8 mouse cellular contexts compared by ENCODE assay signal in the genomic region with DNA sequence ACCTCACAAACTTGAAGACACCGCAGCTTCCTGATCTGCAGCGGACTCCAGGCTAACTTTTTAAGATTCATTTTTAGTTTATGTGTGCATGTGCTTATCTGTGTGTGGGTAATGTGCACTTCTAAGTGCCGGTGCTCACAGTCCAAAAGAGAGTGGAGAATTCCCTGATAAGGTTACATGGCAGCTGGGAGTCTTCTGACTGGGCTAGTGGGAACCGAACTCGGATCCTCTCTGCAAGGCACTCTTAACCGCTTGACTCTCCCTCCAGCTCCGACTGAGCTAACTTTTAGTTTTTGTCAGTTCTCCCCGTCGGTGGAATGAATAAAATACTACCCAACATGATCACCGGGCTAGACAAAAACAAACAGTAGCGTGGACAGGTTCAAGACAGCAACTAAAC. TPM values are rescaled to one million over a fixed set of nuclear protein-coding genes. Genes with fewer than 3 reads are reported as not detected.
DNase-seq lines count a peak whose midpoint lies in the region; ATAC-seq and TF ChIP-seq lines count a peak whose summit lies in the region.

No protein-coding gene starts in this region.

- peak overlapping the region; percentile 81 for H3K4me2 ChIP-seq in intestine, embryonic 16.5 days (ENCODE audit: low read depth, low read length)
- peak overlapping the region; percentile 84 for H3K4me2 ChIP-seq in midbrain, embryonic 14.5 days (ENCODE audit: low read length)

- peak; percentile 2; the same call in 1 of the 2 replicates for ATAC-seq in intestine, embryonic 16.5 days
- no peak for ATAC-seq in midbrain, embryonic 14.5 days (ENCODE audit: low FRiP score, low TSS enrichment)

- H3K36me3 ChIP-seq in intestine, embryonic 16.5 days (ENCODE audit: control insufficient read depth, insufficient read depth, low read length), result peaks cover 11% of the 10 kb centered on the region; the same call in 1 of the 2 replicates
- H3K36me3 ChIP-seq in midbrain, embryonic 14.5 days (ENCODE audit: control insufficient read depth, insufficient read depth, low read length), result peaks cover 34% of the 10 kb centered on the region

- peaks cover 6% of the 10 kb centered on the region; the same call in 1 of the 2 replicates for H3K4me1 ChIP-seq in cerebellum, adult 2 months (ENCODE audit: control insufficient read depth, insufficient read depth, low read length)
- peaks cover 19% of the 10 kb centered on the region for H3K4me1 ChIP-seq in intestine, embryonic 16.5 days (ENCODE audit: control insufficient read depth, insufficient read depth, low read length)
- peaks cover 18% of the 10 kb centered on the region for H3K4me1 ChIP-seq in midbrain, embryonic 14.5 days (ENCODE audit: control insufficient read depth, insufficient read depth, low read length)

- intact Hi-C loops in gastrocnemius, postnatal 36 days (cut with DNase I), result no loop called here

- no peak for TF ChIP-seq POLR2A in cerebellum, adult 2 months (IDR thresholded peaks at IDR 0.05; ENCODE audit: borderline replicate concordance, insufficient read depth, low read length)

- 8% methylated on average over 11 of the region's 11 CpGs for WGBS in cerebellum, adult 2 months
- 4% methylated on average over 11 of the region's 11 CpGs for WGBS in intestine, embryonic 16.5 days
- 9% methylated on average over 11 of the region's 11 CpGs for WGBS in midbrain, embryonic 14.5 days

- H3K9ac ChIP-seq in intestine, embryonic 16.5 days (ENCODE audit: low read depth, low read length), result peak overlapping the region; percentile 90
- peak overlapping the region; percentile 94 for H3K9ac ChIP-seq in midbrain, embryonic 14.5 days (replicated peaks; ENCODE audit: low read length)

- H3K4me3 ChIP-seq in cerebellum, adult 2 months (replicated peaks; ENCODE audit: insufficient read depth, low read depth, low read length), result peak overlapping the region; percentile 93
- H3K4me3 ChIP-seq in intestine, embryonic 16.5 days (ENCODE audit: low read length), result peak overlapping the region; percentile 71
- H3K4me3 ChIP-seq in midbrain, embryonic 14.5 days (replicated peaks; ENCODE audit: low read depth, low read length), result peak overlapping the region; percentile 96

- peak overlapping the region; percentile 81 for H3K27ac ChIP-seq in cerebellum, adult 2 months (ENCODE audit: insufficient read depth, low read length)
- peak overlapping the region; percentile 92 for H3K27ac ChIP-seq in intestine, embryonic 16.5 days (ENCODE audit: low read length)
- peak overlapping the region; percentile 84 for H3K27ac ChIP-seq in midbrain, embryonic 14.5 days (replicated peaks; ENCODE audit: low read depth, low read length)

- no peak for DNase-seq in cerebellum, adult 2 months
- DNase-seq in cerebellum, adult 9-11 months, result no peak
- DNase-seq in thymus, postnatal 4 days, result peak; percentile 40
- DNase-seq in thymus, postnatal 36 days, result no peak
- DNase-seq in midbrain, embryonic 14.5 days, result no peak
- DNase-seq in gastrocnemius, postnatal 36 days, result no peak
- DNase-seq in right cerebral cortex, postnatal 36 days (ENCODE audit: low spot score in 2 of 2), result no peak

- TF ChIP-seq CTCF in cerebellum, adult 2 months (IDR thresholded peaks at IDR 0.05; ENCODE audit: borderline replicate concordance, insufficient read depth, low read depth, low read length), result no peak

- H3K27me3 ChIP-seq in cerebellum, adult 2 months (ENCODE audit: control insufficient read depth, insufficient read depth, low read length), result no peaks in the 10 kb centered on the region
- no peaks in the 10 kb centered on the region for H3K27me3 ChIP-seq in intestine, embryonic 16.5 days (replicated peaks; ENCODE audit: control insufficient read depth, insufficient read depth, low read length)
- H3K27me3 ChIP-seq in midbrain, embryonic 14.5 days (ENCODE audit: control insufficient read depth, insufficient read depth, low read length), result no peaks in the 10 kb centered on the region

- H3K9me3 ChIP-seq in intestine, embryonic 16.5 days (ENCODE audit: control insufficient read depth, low read length), result no peaks in the 10 kb centered on the region
- no peaks in the 10 kb centered on the region for H3K9me3 ChIP-seq in midbrain, embryonic 14.5 days (ENCODE audit: control insufficient read depth, low read length)

RNA-seq across cellular contexts. Expression of gene Eef1b2, which starts 0.8 kb away (rescaled TPM):
- polyA plus RNA-seq in cerebellum, adult 2 months (2012; rRNA removed), result 279 and 319 TPM in 2 replicates
- 486 and 518 TPM in 2 replicates for polyA plus RNA-seq in intestine, embryonic 16.5 days (2015; fragmentation: Nextera tagmentation; extraction: Ambion mirVana)
- 485 and 564 TPM in 2 replicates for polyA plus RNA-seq in midbrain, embryonic 14.5 days (2014; fragmentation: Nextera tagmentation; extraction: Ambion mirVana)
- total RNA-seq in gastrocnemius, postnatal 36 days (2021), result 100 to 1,000 TPM; 261 to 331 TPM

RNA-seq across cellular contexts. Expression of gene Ndufs1, which starts 0.8 kb away (rescaled TPM):
- polyA plus RNA-seq in cerebellum, adult 2 months (2012; rRNA removed), result 166 and 175 TPM in 2 replicates
- 202 TPM in 2 replicates for polyA plus RNA-seq in intestine, embryonic 16.5 days (2015; fragmentation: Nextera tagmentation; extraction: Ambion mirVana)
- polyA plus RNA-seq in midbrain, embryonic 14.5 days (2014; fragmentation: Nextera tagmentation; extraction: Ambion mirVana), result 116 and 136 TPM in 2 replicates
- 100 to 1,000 TPM; 387 to 392 TPM for total RNA-seq in gastrocnemius, postnatal 36 days (2021)

RNA-seq across cellular contexts. Expression of gene Gpr1, which starts 38.5 kb away (rescaled TPM):
- polyA plus RNA-seq in cerebellum, adult 2 months (2012; rRNA removed), result 0.20 and 0.36 TPM in 2 replicates
- polyA plus RNA-seq in intestine, embryonic 16.5 days (2015; fragmentation: Nextera tagmentation; extraction: Ambion mirVana), result 0.09 TPM in 1 of 2 replicates, not detected in the other
- 0.69 and 0.71 TPM in 2 replicates for polyA plus RNA-seq in midbrain, embryonic 14.5 days (2014; fragmentation: Nextera tagmentation; extraction: Ambion mirVana)
- under 1 TPM; 0.17 to 0.48 TPM for total RNA-seq in gastrocnemius, postnatal 36 days (2021)
